Mouse (Mus musculus): Measurements from ENCODE around the gene March1.

DNA sequence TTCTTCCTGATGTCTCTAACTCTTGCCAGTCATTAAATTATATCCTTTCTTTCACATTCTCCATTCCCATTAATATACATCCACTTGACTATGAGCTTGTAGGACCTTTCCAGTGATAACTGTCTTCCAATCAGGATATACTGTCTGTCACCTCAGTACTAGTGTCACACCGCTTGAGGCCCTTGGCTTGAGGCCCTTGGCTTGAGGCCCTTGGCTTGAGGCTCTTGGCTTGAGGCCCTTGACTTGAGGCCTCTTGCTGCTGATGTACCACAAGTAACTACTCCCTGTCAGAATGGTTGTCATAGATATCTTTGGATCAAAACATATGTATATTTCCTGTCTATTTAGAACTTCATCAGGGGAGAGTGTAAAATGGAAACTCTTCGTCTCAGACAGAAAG lies 576.7 kb downstream of the March1 start:
- no peak for TF ChIP-seq FLI1 (IDR thresholded peaks at IDR 0.05; ENCODE audit: low read length)
- TF ChIP-seq GATA1 (IDR thresholded peaks at IDR 0.05; ENCODE audit: borderline replicate concordance, low read length), result no peak

Data from megakaryocyte, embryonic 14.5 days (primary cell).